Mouse (Mus musculus) frontal cortex, postnatal 25 days (tissue): Measurements from ENCODE around the gene Zfp639.

ENCODE experiments used
- DNase-seq, 2 experiments: peaks; one replicate each; pipeline ENCODE4 v3.0.0; 2022; ENCODE audit warnings: low spot score in 2 of 2

Gene Zfp639

DNA sequence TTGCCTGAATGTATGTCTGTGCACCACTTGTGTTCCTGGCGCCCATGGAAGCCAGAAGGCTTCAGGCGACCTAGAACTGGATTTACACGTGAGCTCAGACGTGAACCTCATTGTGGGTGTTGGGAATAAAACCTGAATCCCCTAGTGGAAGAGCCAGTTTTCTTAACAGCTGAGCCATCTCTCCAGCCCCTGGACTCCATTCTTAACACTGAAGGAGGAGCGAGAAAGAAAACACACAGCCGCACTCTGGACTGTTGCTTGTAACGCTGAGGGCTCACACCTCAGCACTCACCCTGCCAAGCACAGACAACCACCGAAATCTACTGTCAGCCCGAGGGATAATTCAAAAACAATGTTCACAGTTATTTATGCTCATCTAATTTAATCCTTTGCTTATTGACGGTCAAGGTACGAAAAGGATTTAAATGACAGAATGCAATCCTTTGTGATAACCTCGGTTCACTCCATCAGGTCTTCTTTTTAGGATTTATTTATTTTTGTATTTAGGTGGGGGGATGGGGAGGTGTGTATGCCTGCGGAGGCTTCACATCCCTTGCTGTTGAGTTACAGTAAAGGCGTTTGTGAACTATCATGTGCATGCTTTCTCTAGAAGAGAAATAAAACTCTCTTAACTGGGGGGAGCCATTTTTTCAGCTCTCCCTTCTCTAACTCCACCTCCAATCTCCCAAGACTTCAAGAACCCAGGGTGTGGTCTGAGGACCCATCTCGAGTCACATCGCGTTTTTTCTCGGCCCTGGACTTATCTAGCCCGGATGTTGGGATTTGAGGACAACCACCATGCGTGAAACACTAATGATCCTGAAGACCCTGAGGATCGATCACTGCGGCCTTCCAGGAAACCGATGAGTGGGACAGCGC is at the start of gene Zfp639:
TSS of gene Zfp639 (plus strand) at position 764 of the 879 bp plus-strand sequence.
- no peak for DNase-seq

DNA sequence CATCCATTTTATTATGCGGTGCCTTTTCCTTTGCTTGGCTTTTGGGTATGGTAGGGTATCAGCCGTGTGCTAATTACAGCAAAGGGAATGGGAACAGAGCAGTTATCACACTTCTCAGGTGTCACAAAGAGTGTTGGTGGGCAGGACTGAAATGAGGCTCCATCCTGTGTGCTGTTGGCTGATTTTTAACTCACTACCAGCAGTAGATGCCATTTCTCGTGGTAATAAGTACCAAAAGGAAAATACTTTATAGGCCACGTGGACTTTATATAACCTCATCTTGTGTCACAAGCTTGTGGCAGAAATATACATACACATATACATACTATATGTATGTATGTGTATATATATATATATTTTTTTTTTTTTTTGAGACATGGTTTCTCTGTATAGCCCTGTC is 42.7 kb upstream of the Zfp639 start:
- no peak for DNase-seq

DNA sequence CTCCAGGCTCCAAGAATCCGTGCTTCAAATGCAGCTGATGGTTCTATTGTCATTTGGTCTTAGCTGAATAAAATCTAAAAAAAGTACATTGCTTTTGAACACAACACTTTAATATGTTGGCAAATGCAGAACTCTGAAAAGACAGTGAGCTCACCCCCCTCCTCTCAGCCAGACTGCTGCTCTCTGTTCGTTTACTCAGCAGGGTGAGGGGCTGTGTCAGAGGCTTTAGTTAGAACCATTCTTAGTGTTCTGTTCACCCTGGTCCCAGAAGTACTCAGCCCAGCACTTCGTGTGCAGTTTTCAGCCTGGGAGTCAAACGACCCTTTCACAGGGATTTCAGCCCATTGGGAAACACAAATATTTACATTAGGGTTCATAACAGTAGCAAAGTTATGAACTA is 41.6 kb upstream of the Zfp639 start:
- DNase-seq: no peak

DNA sequence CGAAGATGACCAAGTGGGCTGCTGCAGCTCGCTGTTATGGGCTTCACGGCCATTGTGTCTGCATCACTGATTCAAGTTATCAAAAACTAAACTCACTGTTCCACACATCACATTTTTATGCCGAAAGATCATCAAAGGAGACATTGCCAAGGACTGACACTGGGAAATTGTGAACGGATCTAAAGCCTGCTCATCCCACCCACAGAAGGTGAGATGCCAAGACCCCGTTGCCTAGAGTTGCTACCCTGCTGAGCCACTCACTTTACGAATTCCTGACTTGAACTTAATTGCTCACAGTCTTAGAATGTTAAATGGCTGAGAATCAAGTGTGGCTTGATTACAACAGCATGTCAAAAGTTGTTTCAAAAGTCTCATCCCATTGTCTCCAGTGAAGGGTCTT is 39.6 kb upstream of the Zfp639 start:
- DNase-seq: no peak

DNA sequence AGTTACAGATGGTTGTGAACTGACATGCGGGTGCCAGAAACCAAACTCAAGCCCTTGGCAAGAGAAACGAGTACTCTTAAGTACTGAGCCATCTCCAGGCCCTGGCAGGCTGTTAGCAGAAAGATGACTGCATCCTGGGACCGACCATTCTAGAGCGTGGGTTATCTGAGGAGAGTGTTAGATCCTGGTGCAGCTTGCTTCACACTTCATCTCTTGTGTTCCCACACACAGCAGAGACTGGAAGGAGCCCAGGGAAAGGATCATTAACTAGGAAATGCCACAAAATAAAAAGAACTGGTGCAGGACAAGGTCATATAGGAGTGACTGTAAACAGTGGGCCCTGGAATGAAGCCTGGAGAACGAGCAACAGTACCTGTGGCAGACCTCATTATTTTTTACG is 39.0 kb upstream of the Zfp639 start:
- DNase-seq: peak in 1 of 2 experiments; percentile 21

DNA sequence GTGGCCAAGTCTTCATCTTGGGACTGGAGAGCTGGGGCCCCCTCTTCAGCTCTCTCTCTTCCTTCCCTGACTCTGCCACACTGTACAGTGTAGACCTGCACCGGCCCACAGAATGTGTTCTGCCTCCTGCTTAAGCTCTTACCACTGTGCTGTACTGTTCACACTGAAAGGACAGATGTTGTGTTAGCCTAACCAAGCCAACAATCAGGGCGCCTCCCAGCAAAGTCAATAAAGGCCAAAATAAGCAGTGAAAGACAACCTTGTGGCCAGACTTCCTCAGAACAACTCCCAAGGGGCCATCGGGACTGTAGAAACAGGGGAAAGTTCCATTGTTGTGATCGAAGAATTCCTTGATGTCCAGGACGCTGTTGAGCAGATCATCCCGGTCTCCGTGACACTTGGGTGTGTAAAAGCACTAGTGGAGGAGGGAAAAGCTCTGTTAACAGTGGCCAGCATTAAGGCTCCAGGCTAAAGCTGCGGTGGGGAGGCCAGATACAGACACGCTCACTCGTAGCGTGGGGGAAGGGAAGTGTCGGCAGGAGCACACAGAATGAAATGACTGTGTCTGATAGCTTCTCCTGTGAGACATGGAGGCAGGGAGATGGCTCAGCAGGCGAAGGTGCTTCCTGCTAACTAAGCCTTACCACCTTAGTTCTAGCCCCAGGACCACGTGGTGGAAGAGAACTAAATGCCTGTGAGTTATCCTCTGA is 37.7 kb upstream of the Zfp639 start:
- no peak for DNase-seq

DNA sequence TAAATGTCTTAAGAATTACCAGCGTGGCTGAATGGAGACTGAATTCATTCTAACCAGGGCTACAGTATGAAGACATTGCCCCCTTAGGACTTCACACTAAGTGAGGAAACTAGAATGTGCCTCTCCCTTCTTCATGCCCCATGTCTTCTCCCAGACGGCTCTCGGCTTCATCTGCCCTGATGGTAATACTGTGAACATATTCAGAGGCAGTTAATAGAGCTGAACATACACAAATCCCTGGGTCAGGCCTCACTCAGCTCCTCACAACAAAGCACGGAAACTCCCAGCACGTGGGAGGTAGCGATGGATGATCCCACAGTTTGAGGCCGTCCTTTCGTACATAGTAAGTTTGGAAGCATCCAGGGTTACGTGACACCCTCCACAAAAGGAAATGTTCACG is 36.9 kb upstream of the Zfp639 start:
- DNase-seq: no peak

DNA sequence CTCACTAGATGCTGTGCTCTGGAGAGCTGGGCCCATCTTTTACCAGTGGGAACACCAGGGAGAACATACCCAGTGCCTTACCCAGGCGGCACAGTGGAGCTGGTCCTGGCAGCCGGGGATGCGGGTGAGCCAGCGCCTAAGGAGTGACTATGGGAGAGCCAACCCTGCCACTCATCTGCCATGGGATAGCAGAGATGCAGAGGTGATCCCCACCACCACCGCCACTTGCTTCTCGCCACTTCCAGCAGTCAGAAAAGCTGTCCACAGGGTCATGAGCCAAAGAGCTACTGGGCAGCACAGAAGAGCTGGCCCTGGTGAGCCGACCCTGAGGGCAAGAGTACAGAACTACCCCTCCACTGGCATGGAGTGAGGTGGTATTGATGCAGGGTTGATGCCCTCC is 30.1 kb upstream of the Zfp639 start:
- no peak for DNase-seq

DNA sequence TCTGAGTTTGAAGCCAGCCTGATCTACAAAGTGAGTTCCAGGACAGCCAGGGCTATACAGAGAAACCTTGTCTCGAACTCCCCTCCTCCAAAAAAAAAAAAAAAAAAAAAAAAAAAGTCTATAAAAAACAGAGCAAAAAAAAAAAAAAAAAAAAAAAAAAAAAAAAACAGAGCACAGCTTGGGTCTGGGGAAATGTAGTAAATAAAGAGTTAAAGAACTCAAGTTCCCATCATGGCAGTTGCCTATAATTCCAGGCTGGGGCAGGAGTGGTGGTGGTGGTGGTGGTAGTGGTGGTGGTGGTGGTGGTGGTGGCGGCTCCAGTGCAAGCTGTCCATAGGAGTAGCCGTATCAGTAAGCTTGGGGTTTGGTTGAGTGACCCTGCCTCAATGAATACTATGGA is 27.0 kb upstream of the Zfp639 start:
- DNase-seq: no peak

DNA sequence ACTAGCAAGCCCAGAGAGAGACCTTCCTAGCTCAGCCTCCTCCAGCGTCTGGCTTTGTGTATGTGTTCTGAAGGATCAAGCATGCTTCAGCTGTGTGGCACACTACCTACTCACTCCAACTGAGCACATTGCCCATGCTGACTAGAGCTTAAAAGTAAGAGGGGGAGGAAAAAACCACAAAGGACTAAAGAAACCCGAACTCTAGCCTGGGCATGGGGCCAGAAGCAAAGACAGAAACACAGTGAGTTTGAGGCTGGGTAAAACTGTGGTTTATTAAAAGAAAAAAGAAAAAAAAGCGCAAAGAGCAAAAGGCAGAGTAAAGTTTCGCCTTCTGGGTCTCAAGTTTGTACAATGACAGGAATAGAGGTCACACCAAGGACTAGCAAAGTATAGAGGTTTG is 23.5 kb upstream of the Zfp639 start:
- no peak for DNase-seq

DNA sequence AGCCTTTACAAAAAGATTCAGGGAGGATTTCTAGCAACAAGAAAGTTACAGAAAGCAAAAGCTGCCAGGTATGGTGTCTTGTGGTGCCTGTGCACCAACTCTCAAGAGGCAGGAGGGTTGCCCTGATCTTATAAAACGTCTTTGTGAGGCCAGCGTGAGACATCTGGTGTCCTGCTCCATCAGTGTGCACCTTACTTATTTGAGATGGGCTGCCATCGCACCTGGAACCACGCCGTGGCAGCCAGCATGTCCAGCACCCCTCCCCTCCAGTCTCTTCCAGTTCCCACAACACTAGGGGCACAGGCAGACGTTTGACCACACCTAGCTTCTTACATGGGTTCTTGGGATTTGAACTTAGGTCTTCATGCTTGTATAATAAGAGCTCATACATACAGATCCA is 21.9 kb upstream of the Zfp639 start:
- no peak for DNase-seq

DNA sequence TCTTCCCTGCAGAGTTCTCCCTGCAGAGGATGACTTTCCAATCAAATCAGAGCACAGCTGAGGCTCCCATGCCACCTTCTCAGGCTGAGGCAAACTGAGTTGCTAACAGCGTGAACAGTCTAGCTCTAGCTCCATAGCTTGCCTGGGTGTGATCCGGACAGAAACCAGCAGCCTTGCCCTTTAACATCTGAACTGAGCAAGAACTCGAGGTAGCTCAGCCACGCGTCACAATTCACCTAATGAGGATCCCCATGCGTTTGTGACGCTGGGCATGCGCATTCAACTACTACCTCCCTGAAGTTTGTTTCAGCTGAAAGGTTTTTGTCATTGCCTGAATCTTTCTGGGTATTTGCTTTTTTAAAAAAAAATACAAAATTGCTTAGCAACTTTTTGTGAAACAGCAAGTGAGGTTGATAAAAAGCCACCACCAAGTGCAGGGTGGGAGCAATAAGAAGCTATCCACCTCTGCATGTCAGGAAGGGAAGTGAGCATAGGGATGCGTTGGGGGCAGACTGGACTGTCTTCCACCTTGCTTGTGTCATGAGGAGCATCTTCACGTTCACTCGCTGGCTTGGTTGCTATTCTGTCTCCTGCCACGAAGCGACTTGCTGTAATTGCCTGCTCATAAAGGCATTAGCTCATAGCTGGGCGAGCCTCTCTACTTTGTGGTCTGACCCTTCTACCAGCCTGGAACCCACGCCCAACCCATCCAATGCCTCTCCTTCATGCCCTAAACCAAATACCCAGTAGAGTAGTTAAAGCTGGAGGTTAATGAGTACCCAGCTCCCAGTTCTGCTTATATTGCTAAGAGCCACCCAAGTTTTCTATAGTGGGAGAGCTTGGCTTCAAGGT is 19.8 kb upstream of the Zfp639 start:
- no peak for DNase-seq

DNA sequence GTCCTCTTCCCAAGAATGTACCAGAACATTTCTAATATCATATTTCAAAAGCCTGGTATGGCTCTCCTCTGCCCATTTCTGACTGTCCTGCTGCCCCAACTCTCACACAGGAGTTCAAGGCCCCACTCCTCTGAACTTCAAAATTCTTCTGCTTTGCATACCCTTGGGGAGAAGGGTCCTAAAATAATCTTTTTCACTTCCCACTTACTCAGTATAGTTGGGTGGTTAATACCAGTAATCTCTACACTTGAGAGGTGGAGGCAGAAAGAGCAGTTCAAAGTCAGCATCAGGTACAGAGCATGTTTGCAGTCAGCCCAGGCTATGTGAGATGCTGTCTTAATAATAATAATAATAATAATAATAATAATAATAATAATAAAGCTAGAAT is 19.1 kb upstream of the Zfp639 start:
- DNase-seq: no peak

DNA sequence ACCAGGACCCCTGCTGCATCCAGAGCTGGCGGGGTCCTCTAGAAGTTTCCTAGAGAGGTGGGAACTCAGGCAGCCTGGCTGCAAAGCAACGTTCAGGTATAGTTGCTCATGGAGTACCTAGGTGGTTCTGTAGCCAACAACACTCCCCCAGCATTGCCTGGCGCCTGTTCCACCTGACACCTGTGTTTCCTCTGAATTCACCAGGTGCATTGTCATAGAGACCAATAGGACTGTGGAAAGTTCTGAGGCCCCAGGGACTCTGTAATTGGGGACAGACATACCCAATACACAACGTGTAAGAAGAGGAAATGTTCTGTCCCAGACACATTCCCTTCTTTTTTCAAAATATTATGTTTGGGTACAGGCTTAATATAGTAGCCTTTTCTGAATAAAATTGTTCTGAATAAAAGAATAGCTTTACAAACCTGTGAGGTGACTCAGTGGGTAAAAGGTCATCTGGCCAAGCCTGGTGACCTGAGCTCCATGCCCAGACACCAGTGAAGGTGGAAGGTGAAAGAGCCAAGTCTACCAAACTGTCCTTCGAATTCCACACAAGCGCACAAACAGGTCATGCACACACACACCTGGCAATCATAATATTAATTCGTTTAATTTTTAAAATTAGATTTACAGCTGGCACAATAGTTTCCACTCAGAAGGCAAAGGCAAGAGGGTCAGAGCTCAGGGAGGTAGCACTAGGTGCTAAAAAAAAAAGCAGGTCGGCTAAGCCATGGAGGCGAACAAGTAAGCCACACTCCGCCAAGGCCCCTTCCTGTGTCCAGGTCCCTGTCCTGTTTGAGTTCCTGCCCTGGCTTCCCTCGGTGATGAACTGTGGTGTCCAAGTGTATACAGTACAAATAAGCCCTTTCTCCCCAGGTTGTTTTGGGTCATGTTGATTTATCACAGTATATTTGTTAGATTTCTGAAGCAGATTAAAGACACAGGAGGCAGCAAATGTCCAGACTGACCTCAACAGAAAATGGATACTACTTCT is 17.7 kb upstream of the Zfp639 start, which contains the start of gene Kcnmb3:
TSS of gene Kcnmb3 (minus strand) at position 135 of the 994 bp plus-strand sequence.
- DNase-seq: no peak

DNA sequence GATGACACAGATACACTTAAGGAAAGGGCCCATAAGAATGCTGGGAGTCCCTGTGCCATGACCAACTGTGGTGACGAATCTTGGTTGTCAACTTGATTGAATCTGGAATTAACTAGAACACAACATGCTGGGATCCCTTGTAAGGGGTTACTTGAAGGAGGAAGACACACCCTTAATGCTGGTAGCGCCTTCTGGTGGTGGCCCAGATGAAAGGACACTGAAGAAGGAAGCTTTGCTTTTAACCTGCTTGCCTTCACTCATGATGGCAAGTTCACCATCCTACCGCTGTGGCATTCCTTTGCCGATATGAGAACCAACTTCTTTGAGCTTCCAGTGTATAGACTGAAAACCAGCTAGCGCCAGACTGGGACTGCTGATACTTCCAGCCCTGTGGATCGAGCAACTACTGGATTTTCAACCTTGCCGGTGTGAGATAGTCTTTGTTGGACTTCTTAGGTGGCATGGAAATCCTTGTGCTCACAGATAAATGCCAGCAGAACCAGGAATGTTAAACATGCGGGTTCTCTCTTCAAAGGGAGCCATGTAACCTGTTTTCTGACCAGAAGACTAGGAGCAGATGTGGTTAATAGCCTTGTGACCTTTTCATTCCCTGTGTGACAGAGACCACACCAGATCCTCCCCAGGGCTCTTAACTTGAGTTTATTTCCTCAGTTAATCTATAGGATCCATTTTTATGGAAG is 15.5 kb upstream of the Zfp639 start:
- no peak for DNase-seq

DNA sequence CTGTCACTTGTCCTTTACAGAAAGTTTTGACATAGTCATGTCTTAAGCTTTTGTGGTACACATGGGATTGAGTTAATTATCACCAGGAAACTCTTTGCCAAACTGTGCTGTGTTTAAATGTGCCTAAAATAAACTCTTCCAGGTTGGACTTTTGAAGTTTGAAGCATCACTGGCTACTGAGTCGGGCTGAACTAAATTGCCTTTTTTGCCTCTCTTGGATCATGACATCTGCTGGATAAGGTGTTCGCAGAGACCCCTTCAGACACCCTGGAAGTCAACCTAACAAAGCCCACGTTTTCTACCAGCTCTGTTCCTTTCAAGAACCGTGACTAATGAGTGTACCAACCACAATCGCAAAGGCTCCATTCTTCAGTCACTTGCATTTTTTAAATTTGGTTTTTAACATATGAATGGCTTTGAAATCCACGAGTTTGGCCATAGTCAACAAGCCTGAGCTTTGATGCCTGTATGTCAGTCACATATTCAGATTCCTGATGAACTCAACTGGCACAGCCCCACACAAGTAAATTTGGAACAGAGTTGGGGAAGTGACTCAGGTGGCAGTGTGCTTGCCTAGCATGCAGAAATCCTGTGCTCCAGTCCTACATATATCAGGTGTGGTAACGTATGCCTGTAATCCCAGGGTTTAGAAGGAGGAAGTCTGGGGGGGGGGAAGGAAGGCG is 14.8 kb upstream of the Zfp639 start:
- no peak for DNase-seq

DNA sequence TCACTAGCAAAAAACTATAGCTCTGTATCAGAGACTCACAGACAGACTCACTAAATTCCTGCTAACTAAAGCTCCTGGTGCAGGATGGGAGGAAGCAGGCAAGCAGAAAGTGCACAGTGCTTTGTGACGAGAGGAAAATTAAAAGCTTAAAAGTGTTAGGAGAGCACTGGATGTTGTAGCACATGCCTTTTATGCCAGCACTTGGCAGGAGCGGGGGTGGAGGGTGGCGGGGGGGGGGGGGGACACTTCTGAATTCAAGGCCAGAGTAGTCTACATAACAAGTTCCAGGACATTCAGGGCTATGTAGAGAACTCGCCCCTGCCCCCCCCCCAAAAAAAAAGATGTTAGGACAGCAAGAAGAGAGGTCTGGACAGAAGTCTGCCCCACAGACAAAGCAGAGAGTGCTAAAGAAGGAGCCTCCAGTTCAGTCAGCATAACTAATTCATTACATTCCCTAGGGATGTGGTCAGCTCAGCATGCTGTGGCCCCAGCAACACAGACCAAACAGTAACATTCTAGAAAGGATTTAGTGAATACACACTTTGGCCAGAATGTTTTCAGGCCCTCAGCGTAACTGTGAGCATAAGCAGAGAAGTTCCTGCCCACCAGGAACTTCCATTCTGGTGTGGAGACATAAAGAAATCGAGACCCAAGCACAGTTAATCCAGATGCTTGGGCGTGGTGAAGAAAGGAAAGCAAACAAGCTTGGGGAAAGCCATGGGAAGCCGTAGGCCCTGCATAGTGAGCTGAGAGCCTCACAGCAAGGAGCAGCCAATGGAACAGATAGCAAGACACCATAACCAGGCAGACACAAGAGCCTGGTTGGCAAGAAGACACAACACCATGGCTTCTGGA is 14.0 kb upstream of the Zfp639 start:
- DNase-seq: no peak

DNA sequence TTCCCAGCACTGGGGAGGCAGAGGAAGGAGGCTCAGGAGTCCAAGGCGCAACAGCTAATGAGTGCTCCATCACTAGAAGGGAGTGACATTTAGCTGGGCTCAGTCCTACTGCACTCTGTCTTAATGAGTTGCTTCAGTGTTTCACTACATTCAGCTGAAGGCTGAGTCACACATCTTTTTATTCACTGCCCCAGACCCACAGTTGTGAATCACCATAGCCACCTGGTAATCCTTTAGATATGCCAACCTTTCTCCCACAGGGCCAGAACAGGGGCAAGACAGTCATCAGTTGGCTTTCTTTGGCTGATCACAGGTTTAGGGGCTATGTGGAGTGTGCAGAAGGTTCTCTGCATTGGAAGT is 13.4 kb upstream of the Zfp639 start:
- no peak for DNase-seq

DNA sequence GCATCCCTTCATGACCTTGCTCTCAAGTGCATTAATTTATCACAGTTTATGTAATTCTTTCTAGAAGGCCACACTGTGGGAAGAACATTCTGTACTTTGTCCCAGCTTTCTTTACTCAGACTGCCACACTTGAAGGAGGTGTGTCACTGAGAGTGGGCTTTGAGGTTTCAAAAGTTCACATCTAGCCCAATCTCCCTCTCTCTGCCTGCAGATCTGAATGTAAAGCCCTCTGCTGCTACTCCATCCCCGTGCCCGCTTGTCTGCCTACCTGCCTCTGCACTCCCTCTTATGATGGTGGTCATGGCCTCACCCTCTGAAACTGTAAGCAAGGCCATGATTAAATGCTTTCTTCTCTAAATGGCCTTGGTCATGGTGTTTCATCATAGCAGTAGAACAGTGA is 9.7 kb upstream of the Zfp639 start:
- DNase-seq: no peak
